Mouse (Mus musculus) thymus, postnatal 4 days (tissue): ENCODE data around the gene Hdac9.

Experiments
- DNase-seq: peaks from one replicate; pipeline ENCODE4 v3.0.0; 2021

Gene Hdac9

GRCm38 (mm10) chr12:34312113-34312719 is 604.7 kb downstream of the Hdac9 start:
- DNase-seq: no peak

DNA sequence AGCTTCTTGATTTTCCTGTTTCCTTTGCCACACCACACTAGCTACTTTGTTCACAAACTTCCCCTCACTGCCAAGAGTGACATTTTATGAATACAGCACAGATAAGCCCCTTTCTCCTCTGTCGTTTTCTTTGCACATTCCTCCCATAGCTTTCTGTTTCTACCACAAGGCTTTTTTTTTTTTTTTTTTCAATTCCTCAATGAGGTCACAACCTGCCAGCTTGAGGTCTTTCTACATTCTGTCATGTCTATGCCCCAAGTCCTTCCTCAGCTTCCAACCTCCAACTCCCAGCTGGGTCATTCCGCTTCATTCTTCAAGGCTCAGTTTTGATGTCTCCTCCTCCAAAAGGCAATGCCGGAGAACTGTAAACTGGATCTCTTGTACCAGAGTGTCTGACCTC is 611.4 kb downstream of the Hdac9 start:
- no peak for DNase-seq

GRCm38 (mm10) chr12:34292346-34292745 is 624.5 kb downstream of the Hdac9 start:
- no peak for DNase-seq

GRCm38 (mm10) chr12:34287218-34287617 is 629.7 kb downstream of the Hdac9 start:
- DNase-seq: no peak

DNA sequence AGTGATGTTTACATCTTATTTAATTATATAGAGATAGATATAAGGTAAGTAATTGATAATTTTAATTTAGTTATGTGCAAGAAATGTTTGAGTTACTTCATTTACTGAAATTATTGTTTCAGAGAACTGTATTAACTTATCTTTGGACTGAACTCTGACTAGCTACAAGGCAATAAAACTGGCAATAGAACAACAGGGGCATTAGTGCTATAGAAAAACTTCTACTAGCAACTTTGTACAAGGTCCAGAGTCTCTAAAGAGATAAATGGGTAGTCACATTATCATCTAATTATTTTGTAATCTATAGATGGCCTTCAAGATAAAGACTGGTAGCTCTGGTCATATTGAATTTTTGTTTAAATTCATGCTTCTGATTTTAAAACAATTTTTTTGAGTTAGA is 632.0 kb downstream of the Hdac9 start:
- no peak for DNase-seq

DNA sequence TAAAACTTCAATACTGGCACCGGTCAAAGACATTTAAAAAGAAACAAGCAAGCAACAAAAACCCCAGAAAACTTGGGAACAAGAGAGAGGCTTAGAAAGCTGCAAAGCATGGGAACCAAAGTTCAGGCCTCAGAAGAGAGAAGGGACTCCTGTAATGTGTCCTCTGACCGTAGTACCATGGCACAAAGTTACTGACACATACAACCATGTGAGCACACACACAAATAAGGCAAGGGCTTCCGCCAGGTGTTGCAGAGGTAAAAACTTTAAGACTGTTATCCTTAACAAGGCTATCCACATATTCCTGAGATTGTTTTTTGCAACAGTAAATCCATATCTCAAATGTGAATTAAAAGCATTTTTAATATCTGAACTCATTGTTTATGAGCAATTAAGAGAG is 632.5 kb downstream of the Hdac9 start:
- no peak for DNase-seq

GRCm38 (mm10) chr12:34278822-34279221 is 638.1 kb downstream of the Hdac9 start:
- DNase-seq: no peak

- no peak for DNase-seq
Observed at GRCm38 (mm10) chr12:34273816-34274215, 643.1 kb downstream of the Hdac9 start.

GRCm38 (mm10) chr12:34270096-34270495 is 646.8 kb downstream of the Hdac9 start:
- no peak for DNase-seq

GRCm38 (mm10) chr12:34269472-34270040 is 647.3 kb downstream of the Hdac9 start:
- no peak for DNase-seq

DNA sequence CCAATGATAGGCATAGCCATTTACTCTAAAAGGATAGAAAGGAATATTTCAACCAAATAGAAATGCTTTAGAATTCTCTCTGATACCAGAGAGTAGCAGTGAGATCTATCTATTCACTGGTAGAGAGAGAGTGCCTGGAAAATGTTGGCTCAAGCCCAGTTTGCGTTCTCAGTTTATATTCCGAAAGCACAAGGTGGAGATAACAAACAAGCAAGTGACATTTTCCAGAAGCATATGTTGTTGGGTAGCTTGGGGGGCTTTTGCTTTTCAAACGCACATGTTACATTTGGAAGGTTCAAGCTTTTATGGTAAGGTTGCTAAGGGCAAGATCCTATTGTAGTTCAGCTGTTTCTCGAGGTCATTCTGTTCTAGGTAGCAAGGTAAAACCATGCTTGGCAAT is 657.2 kb downstream of the Hdac9 start:
- no peak for DNase-seq

- DNase-seq: no peak
Observed at GRCm38 (mm10) chr12:34249160-34249559, 667.7 kb downstream of the Hdac9 start.

DNA sequence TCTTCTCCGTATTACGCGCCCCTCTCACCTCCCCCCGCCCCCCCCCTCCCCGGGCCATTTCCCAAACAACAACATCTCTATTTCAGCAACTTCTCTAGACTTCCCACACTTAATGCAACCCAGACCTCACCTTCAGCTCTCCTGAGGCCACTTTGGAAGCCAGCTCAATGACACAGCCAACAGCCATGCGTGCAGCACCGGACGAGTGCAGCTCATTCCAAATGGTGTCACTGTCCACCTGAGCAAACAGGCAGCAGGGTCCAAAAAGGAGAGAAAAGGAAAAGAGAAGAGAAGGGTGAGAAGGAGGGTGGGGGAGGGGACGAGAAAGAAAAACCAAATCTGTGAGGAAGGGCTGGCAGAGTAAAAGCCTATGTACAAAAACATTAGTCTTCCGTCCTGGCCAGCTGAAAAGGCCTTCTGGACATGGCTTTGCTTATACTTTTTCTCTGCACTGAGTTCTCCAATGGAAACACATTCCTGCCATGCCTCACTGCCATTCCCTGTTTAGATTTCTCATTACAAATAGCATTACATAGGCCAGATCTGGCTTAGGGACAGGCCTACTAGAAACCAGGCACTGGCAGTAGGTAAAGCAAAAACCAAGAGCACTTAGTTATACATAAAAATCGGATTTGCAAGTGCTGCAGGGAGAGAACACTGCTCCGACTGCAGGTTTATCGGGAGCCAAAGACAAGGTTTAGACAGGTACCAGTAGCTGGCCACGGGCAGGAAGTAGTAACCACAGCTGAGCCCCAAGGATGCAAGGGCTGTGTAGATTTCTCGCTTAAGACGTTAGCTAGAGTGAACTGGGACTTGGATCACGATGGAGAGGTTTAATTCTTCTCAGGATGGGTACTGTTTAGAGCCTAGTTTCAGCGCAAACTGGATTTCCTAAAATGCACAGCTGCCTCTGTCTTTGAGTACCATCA is 668.4 kb downstream of the Hdac9 start:
- peak; percentile 38 for DNase-seq

DNA sequence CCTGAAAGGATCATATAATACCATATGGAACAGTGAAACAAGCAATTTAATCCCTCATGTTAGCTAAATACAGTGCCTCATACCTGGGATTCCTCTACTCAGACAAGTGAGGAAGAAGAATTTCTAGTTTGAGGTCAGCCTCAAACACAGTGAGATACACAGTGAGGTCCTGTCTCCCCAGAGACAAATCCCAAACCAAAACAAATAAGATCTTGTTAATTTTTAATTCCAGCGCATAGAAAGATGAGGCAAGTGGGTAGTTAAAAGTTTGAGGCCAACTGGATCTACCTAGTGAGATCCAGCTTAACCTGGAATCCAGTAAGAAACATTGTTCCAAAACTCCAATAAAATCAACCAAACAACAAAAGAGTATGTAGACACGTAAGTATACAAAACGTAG is 678.1 kb downstream of the Hdac9 start:
- DNase-seq: no peak

DNA sequence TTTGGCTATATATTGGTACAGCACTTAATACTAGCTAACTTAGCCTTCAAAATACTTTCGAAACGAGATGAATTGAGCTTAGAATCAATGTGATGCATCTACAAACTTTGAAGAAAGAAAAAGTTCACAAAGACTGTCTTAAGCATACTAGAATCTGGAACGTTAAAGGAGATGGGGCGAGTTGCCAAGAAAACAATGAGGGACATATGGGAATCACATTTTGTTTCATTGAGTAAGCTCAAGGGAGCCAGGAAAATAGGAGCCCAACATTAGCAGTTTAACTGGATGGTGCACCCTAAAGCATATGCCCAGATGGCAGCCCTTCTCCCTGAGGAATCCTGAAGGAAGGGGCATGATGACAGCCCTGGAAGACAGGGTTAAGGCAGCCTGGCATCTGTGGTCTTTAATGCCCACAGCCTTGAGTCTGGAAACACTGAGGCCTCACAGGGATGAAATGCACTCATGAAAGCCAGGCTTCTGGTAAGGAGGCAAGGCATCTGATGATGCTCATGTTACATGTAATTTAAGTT is 685.2 kb downstream of the Hdac9 start:
- DNase-seq: no peak

- no peak for DNase-seq
Observed at GRCm38 (mm10) chr12:34224505-34224904, 692.4 kb downstream of the Hdac9 start.

- DNase-seq: no peak
Observed at GRCm38 (mm10) chr12:34221014-34221413, 695.9 kb downstream of the Hdac9 start.

DNA sequence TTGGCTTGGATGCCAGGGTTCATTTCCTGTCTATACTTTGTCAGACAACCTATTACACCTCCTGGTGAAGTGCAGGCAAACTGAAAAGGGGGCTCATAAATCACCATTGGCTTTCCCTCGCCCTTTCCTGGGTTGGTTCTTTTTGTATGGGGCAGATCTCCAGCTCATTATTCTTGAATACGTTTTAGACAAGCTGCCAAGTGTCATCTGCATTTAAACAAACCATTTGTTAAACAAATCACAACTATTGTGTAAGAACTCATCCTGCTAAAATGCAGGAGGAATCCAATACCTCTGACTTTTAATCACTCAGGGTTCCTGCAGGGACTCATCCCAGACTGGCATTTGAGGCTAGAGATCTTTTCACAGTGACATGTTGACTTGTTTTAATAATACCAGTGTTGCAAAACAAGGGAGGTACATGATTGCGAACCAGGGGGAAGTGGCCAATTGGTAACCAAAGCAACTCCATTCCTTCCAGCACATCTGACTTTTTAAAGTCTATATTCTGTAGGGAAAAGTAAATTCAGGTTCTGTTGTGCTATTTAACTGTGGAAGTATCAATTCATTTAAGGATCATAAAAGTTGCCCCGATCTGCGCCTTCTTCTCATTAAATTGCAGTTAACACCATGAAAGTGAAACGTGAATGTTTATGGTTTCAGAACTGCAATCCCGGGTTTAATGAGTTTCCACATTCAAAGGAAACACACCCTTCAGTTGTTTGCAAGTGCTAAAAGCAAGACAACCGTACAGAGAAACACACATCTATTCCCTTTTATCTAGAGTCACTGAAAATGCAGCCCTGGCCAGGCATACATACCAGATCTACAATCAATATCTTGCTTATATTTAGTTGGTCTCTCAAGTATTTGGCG is 696.6 kb downstream of the Hdac9 start:
- DNase-seq: no peak

DNA sequence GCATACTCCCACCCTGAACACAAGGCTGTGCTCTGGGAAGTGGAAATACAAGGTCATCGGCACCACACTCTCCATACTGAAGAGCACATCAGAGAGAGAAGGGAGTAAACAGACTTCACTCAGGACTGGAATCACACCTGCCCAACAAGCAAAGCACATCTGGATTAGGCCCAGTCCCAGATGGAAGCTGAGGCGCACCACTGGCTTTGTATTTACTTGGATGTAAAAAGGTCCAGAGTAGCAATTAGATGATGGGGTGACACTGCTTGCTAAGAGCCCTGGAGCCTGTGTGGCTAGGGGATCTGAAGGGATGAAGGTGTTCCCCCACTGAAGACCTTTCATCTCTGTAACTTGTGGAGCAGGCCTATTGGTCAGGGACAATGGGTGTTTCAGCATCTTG is 698.3 kb downstream of the Hdac9 start:
- DNase-seq: no peak

DNA sequence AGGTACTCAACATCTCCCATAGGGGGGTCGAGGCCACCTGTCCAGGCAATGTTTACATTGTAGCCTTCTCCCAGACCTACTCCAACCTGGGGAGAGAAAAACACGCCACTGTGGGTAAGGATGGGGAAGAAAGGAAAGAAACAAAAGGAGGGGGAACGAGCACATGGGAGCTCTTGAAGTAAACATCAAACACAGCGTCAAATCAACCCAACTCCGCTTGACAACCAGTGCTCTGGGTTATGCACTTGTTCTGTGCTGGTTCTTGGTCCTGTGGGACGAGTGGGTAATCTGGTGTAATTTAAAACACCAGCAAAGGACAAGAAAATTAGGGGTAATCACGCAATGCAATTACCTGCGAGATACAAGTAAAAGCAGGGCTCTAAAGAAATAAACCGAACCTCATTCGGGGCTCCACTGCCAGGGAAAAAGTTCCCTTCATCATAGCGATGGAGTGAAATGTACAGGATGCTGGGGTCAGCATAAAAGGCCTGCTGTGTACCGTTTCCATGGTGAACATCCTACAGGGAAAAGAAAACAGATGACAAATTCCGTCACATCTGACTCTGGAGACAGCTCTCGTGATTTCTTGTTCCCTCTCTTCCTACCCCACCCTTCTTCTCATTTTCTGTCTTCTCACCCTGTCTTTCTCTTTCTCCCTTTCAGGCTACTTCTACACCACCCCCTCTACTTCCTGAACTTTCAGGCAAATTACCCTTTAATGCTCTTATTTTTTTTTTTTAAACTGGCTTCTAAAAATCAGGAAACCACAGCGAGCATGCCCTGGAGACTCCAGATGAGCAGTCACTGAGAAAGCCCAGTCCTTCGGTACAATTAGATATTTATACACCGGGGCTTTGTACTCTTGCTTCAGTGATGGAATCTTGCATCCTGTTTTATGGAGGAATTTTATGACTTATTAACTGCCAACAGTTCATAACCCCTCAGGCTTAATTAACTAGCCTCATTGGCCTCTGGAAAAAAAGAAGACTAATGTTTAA is 701.6 kb downstream of the Hdac9 start:
- DNase-seq: no peak

GRCm38 (mm10) chr12:34212162-34212561 is 704.7 kb downstream of the Hdac9 start:
- no peak for DNase-seq
